In genomic region chr10:4604527-4605209, GRCm38 (mm10) we compare ENCODE assay signal across 20 mouse cellular contexts. TPM values are rescaled to one million over a fixed set of nuclear protein-coding genes. Genes with fewer than 3 reads are reported as not detected.
A peak's percentile ranks its signal among the peaks of the same experiment; 100 is the strongest.
DNase-seq lines count a peak whose midpoint lies in the region; ATAC-seq and TF ChIP-seq lines count a peak whose summit lies in the region.
"Had no signal": no experiment of that assay in that cellular context is flagged by ENCODE, and none has a peak within 500 bp of the region (broad histone marks: within the 10 kb centered on the region; RNA-seq: fewer than 3 reads in every experiment).

No protein-coding gene starts in this region.

- peak; percentile 26 for TF ChIP-seq EP300 in liver, postnatal 0 days (IDR thresholded peaks at IDR 0.05; ENCODE audit: low read depth)

- WGBS in kidney, adult 2 months, result 69% methylated on average over 4 of the region's 4 CpGs
- WGBS in kidney, embryonic 16.5 days, result 80% methylated on average over 4 of the region's 4 CpGs
- 52% methylated on average over 4 of the region's 4 CpGs for WGBS in liver, postnatal 0 days (ENCODE audit: insufficient replicate concordance)

- no peaks in the 10 kb centered on the region for H3K36me3 ChIP-seq in kidney, adult 2 months (ENCODE audit: control insufficient read depth, insufficient read depth, low read length)
- no peaks in the 10 kb centered on the region for H3K36me3 ChIP-seq in kidney, embryonic 16.5 days (ENCODE audit: insufficient read depth, low read length)
- H3K36me3 ChIP-seq in liver, postnatal 0 days (replicated peaks; ENCODE audit: insufficient read depth, low read length), result no peaks in the 10 kb centered on the region
- H3K36me3 ChIP-seq: embryonic facial prominence, embryonic 10.5 days; forebrain, embryonic 10.5 days; forebrain, embryonic 15.5 days; heart, embryonic 13.5 days; hindbrain, embryonic 15.5 days had no signal

- 0 out of 2 replicates have a peak, but pooled peaks cover 4% of the 10 kb centered on the region for H3K9me3 ChIP-seq in kidney, embryonic 16.5 days (ENCODE audit: low read length)
- 0 out of 2 replicates have a peak, but pooled peaks cover 2% of the 10 kb centered on the region for H3K9me3 ChIP-seq in liver, postnatal 0 days (ENCODE audit: low read length)
- H3K9me3 ChIP-seq: embryonic facial prominence, embryonic 10.5 days; forebrain, embryonic 15.5 days; hindbrain, embryonic 15.5 days had no signal

- TF ChIP-seq CTCF in kidney, adult 2 months (conservative IDR thresholded peaks at IDR 0.05; ENCODE audit: insufficient read depth, insufficient read length, low read depth, low read length), result no peak
- TF ChIP-seq CTCF in liver, postnatal 0 days (IDR thresholded peaks at IDR 0.05; ENCODE audit: low read depth), result no peak
- no peak for TF ChIP-seq CTCF in layer of hippocampus, adult 2 months (conservative IDR thresholded peaks at IDR 0.05)

- no peak overlapping the region for H3K9ac ChIP-seq in kidney, embryonic 16.5 days (replicated peaks; ENCODE audit: low read length)
- H3K9ac ChIP-seq in liver, postnatal 0 days (replicated peaks), result no peak overlapping the region
- H3K9ac ChIP-seq: forebrain, embryonic 15.5 days; heart, embryonic 13.5 days; hindbrain, embryonic 15.5 days had no signal

- peak; percentile 38 for DNase-seq in kidney, adult 2 months
- peak; percentile 39 for DNase-seq in adipocyte (ENCODE audit: low spot score)
- peak; percentile 13 for DNase-seq in liver, postnatal 0 days
- no peak for DNase-seq in layer of hippocampus, adult 2 months (ENCODE audit: low spot score in 2 of 2)
- DNase-seq: adrenal gland, postnatal 14 days; cerebellum, adult 18-20 months; cerebellum, adult 9-11 months; cerebellum, postnatal 36 days; gastrocnemius, postnatal 14 days; heart, postnatal 36 days had no signal

- no peak overlapping the region for H3K4me2 ChIP-seq in kidney, embryonic 16.5 days (replicated peaks; ENCODE audit: low read depth, low read length)
- no peak overlapping the region for H3K4me2 ChIP-seq in liver, postnatal 0 days (ENCODE audit: low read depth, low read length)
- H3K4me2 ChIP-seq: forebrain, embryonic 15.5 days; heart, embryonic 13.5 days; hindbrain, embryonic 15.5 days had no signal

- no peak for ATAC-seq in kidney, embryonic 16.5 days (ENCODE audit: low FRiP score, low TSS enrichment)
- 0 out of 2 replicates have a peak, but pooled peaks have one; percentile 15 for ATAC-seq in granulocyte monocyte progenitor cell, adult 5-6 weeks (replicated peaks; ENCODE audit: poor library complexity, severe bottlenecking)
- ATAC-seq in liver, postnatal 0 days, result peak; percentile 97
- ATAC-seq: activated CD4-positive, CD25-positive, alpha-beta regulatory T cell, adult 4 months; forebrain, embryonic 15.5 days; Patski had no signal

- no peak overlapping the region for H3K27ac ChIP-seq in kidney, adult 2 months (ENCODE audit: insufficient read depth, low read depth, low read length)
- no peak overlapping the region for H3K27ac ChIP-seq in kidney, embryonic 16.5 days (ENCODE audit: low read length)
- peak overlapping the region; percentile 81 for H3K27ac ChIP-seq in liver, postnatal 0 days (ENCODE audit: low read depth)
- no peak overlapping the region for H3K27ac ChIP-seq in layer of hippocampus, adult 2 months
- H3K27ac ChIP-seq: embryonic facial prominence, embryonic 10.5 days; forebrain, embryonic 10.5 days; forebrain, embryonic 15.5 days; heart, embryonic 13.5 days; hindbrain, embryonic 15.5 days had no signal

- no peaks in the 10 kb centered on the region for H3K27me3 ChIP-seq in kidney, adult 2 months (replicated peaks; ENCODE audit: control insufficient read depth, insufficient read depth, low read length)
- H3K27me3 ChIP-seq in kidney, embryonic 16.5 days (ENCODE audit: insufficient read depth, low read length), result no peaks in the 10 kb centered on the region
- H3K27me3 ChIP-seq in liver, postnatal 0 days (ENCODE audit: insufficient read depth, low read length), result no peaks in the 10 kb centered on the region
- H3K27me3 ChIP-seq: CH12.LX; forebrain, embryonic 15.5 days; heart, embryonic 13.5 days; hindbrain, embryonic 15.5 days; Patski had no signal

- no peaks in the 10 kb centered on the region for H3K4me1 ChIP-seq in kidney, adult 2 months (ENCODE audit: control insufficient read depth, insufficient read depth, low read length)
- H3K4me1 ChIP-seq in kidney, embryonic 16.5 days (ENCODE audit: insufficient read depth, low read length), result no peaks in the 10 kb centered on the region
- 0 out of 2 replicates have a peak, but pooled peaks cover 4% of the 10 kb centered on the region for H3K4me1 ChIP-seq in liver, postnatal 0 days (ENCODE audit: insufficient read depth)
- H3K4me1 ChIP-seq: embryonic facial prominence, embryonic 10.5 days; forebrain, embryonic 10.5 days; forebrain, embryonic 15.5 days; heart, embryonic 13.5 days; hindbrain, embryonic 15.5 days had no signal

- no peak overlapping the region for H3K4me3 ChIP-seq in kidney, adult 2 months (ENCODE audit: insufficient read depth, low read depth, low read length)
- no peak overlapping the region for H3K4me3 ChIP-seq in kidney, embryonic 16.5 days (ENCODE audit: low read length)
- no peak overlapping the region for H3K4me3 ChIP-seq in liver, postnatal 0 days (ENCODE audit: low read depth, low read length)
- H3K4me3 ChIP-seq in layer of hippocampus, adult 2 months, result no peak overlapping the region
- H3K4me3 ChIP-seq: embryonic facial prominence, embryonic 10.5 days; forebrain, embryonic 10.5 days; forebrain, embryonic 15.5 days; heart, embryonic 13.5 days; hindbrain, embryonic 15.5 days had no signal

- TF ChIP-seq POLR2A in kidney, adult 2 months (IDR thresholded peaks at IDR 0.05; ENCODE audit: low read depth, low read length), result no peak

RNA-seq across cellular contexts. Expression of gene Esr1, which starts 6.7 kb away (rescaled TPM):
- 5.1 and 6.4 TPM in 2 replicates for polyA plus RNA-seq in kidney, adult 2 months (2012; rRNA removed)
- polyA plus RNA-seq in kidney, embryonic 16.5 days (2015; fragmentation: Nextera tagmentation; extraction: Ambion mirVana), result 2.5 and 2.6 TPM in 2 replicates
- 18.2 and 19.4 TPM in 2 replicates for total RNA-seq in granulocyte monocyte progenitor cell, adult 5-6 weeks (2014; fragmentation: Nextera tagmentation)
- total RNA-seq in granulocyte monocyte progenitor cell, adult 5-6 weeks (2017), result 14.8 and 16.9 TPM in 2 replicates
- polyA plus RNA-seq in liver, postnatal 0 days (2015; fragmentation: Nextera tagmentation; extraction: Ambion mirVana), result 1.0 and 1.4 TPM in 2 replicates
- 1 to 10 TPM; 2.5 to 2.7 TPM for total RNA-seq in layer of hippocampus, adult 2 months (2021)
- polyA plus RNA-seq: forebrain, embryonic 10.5 days had no signal

Comparison
In these comparisons a context has a peak if more than half of its experiments do, and no peak if none do; other contexts are left out.
1. DNase-seq: peak in kidney, adult 2 months (single experiment), adipocyte (single experiment) and liver, postnatal 0 days (single experiment); none in layer of hippocampus, adult 2 months (0 of 2).